8 mouse cellular contexts compared by ENCODE assay signal in genomic region chr5:133898025-133898598, GRCm38 (mm10).
DNase-seq lines count a peak whose midpoint lies in the region; ATAC-seq and TF ChIP-seq lines count a peak whose summit lies in the region.

No protein-coding gene starts in this region.

- no peak overlapping the region for H3K4me3 ChIP-seq in kidney, embryonic 16.5 days (ENCODE audit: low read length)
- H3K4me3 ChIP-seq in ES-E14 (ENCODE audit: insufficient read depth in 1 of 2, low read depth in 1 of 2, low read length in 2 of 2, poor library complexity in 1 of 2, severe bottlenecking in 1 of 2) = no peak overlapping the region
- H3K4me3 ChIP-seq in embryonic facial prominence, embryonic 10.5 days = no peak overlapping the region

- DNase-seq in kidney, adult 9 months = peak; percentile 12
- DNase-seq in 3T3-L1 (ENCODE audit: low read depth, low spot score) (peak; percentile 13), ES-E14 (ENCODE audit: low read depth, low spot score) (peak; percentile 20)
- peak; percentile 17 for DNase-seq in embryonic facial prominence, embryonic 10.5 days (ENCODE audit: low spot score)
- peak; percentile 26 for DNase-seq in skeletal muscle tissue, adult 2 months (ENCODE audit: low read depth, low spot score)
- no peak for DNase-seq in urinary bladder, postnatal 36 days (ENCODE audit: low spot score in 2 of 2)
- no peak for DNase-seq in left cerebral cortex, postnatal 36 days (ENCODE audit: low spot score in 2 of 2)

- no peaks in the 10 kb centered on the region for H3K4me1 ChIP-seq in kidney, embryonic 16.5 days (ENCODE audit: insufficient read depth, low read length)
- no peaks in the 10 kb centered on the region for H3K4me1 ChIP-seq in ES-E14 (ENCODE audit: control insufficient read depth in 2 of 2, insufficient read depth in 2 of 2, low read length in 2 of 2, poor library complexity in 1 of 2)
- 0 out of 2 replicates have a peak, but pooled peaks cover 2% of the 10 kb centered on the region for H3K4me1 ChIP-seq in embryonic facial prominence, embryonic 10.5 days

- in situ Hi-C loops in ES-E14 (cut with MboI; ENCODE audit: low sequenced_read_pairs in 2 of 2, unreplicated experiment in 2 of 2) = no loop called here

- no peak overlapping the region for H3K9ac ChIP-seq in kidney, embryonic 16.5 days (replicated peaks; ENCODE audit: low read length)
- H3K9ac ChIP-seq in ES-E14 (ENCODE audit: insufficient read depth, low read depth, low read length, poor library complexity, severe bottlenecking) = no peak overlapping the region

- no peak overlapping the region for H3K27ac ChIP-seq in kidney, embryonic 16.5 days (ENCODE audit: low read length)
- H3K27ac ChIP-seq in ES-E14 (ENCODE audit: insufficient read depth, low read depth, low read length, poor library complexity, severe bottlenecking) = no peak overlapping the region
- H3K27ac ChIP-seq in embryonic facial prominence, embryonic 10.5 days (replicated peaks) = no peak overlapping the region

- H3K27me3 ChIP-seq in kidney, embryonic 16.5 days (ENCODE audit: insufficient read depth, low read length) = no peaks in the 10 kb centered on the region
- H3K27me3 ChIP-seq in embryonic facial prominence, embryonic 10.5 days (replicated peaks; ENCODE audit: low read depth, poor library complexity, severe bottlenecking) = no peaks in the 10 kb centered on the region

- intact Hi-C loops in left cerebral cortex, postnatal 36 days (cut with DNase I) = loop anchor here (10.0 kb wide), 1 partner anchor 93 kb away; no protein-coding TSS in a partner anchor

- no peak overlapping the region for H3K4me2 ChIP-seq in kidney, embryonic 16.5 days (replicated peaks; ENCODE audit: low read depth, low read length)

- no peaks in the 10 kb centered on the region for H3K9me3 ChIP-seq in kidney, embryonic 16.5 days (ENCODE audit: low read length)
- H3K9me3 ChIP-seq in ES-E14 (ENCODE audit: control insufficient read depth, insufficient read depth, low read depth, low read length) = no peaks in the 10 kb centered on the region
- no peaks in the 10 kb centered on the region for H3K9me3 ChIP-seq in embryonic facial prominence, embryonic 10.5 days

- no peak for ATAC-seq in kidney, embryonic 16.5 days (ENCODE audit: low FRiP score, low TSS enrichment)

- 61% methylated on average over 4 of the region's 4 CpGs for WGBS in kidney, embryonic 16.5 days
- WGBS in embryonic facial prominence, embryonic 10.5 days = 64% methylated on average over 4 of the region's 4 CpGs

- H3K36me3 ChIP-seq in kidney, embryonic 16.5 days (ENCODE audit: insufficient read depth, low read length) = no peaks in the 10 kb centered on the region
- no peaks in the 10 kb centered on the region for H3K36me3 ChIP-seq in ES-E14 (ENCODE audit: control insufficient read depth, insufficient read depth, low read length, poor library complexity, severe bottlenecking)
- no peaks in the 10 kb centered on the region for H3K36me3 ChIP-seq in embryonic facial prominence, embryonic 10.5 days (replicated peaks)

TF ChIP-seq in ES-E14, 5 proteins besides CTCF, POLR2A, EP300 and RAD21:
- TF ChIP-seq ZNF384 (IDR thresholded peaks at IDR 0.05; ENCODE audit: low read depth, low read length) (no peak), ZC3H11A (IDR thresholded peaks at IDR 0.05; ENCODE audit: borderline replicate concordance, low read depth, low read length) (peak; percentile 26; the same call in 1 of the 2 replicates)
TF ChIP-seq in ES-E14: peak in this region for 1.

Comparison
In these comparisons a context has a peak if more than half of its experiments do, and no peak if none do; other contexts are left out.
1. DNase-seq: peak in kidney, adult 9 months (single experiment), 3T3-L1 (single experiment), ES-E14 (single experiment), embryonic facial prominence, embryonic 10.5 days (single experiment) and skeletal muscle tissue, adult 2 months (single experiment); none in urinary bladder, postnatal 36 days (0 of 2) and left cerebral cortex, postnatal 36 days (0 of 2).